Mouse (Mus musculus): ENCODE data around the gene Map3k10.
"Not testable (repeated sequence)": the region's sequence is repeated elsewhere in the genome, so short reads cannot be mapped to it uniquely, and the experiment has no call there.

Map3k10 gene

GRCm38 (mm10) chr7:27656600-27656999 is 17.8 kb downstream of the Map3k10 start:
- intact Hi-C loops (cut with DNase I) = no loop called here

GRCm38 (mm10) chr7:27655545-27655944 is 18.9 kb downstream of the Map3k10 start:
- intact Hi-C loops (cut with DNase I) = no loop called here

GRCm38 (mm10) chr7:27654607-27655276 is 19.7 kb downstream of the Map3k10 start:
- intact Hi-C loops (cut with DNase I) = no loop called here

GRCm38 (mm10) chr7:27653681-27654437 is 20.5 kb downstream of the Map3k10 start, which contains the start of gene Ttc9b:
Gene Ttc9b (plus strand): TSS chr7:27653915.
- intact Hi-C loops (cut with DNase I) = no loop called here

GRCm38 (mm10) chr7:27650949-27651348 is 23.4 kb downstream of the Map3k10 start:
- intact Hi-C loops (cut with DNase I) = loop anchor here (2.0 kb wide), 2 partner anchors 34 to 76 kb away; no protein-coding TSS in a partner anchor

GRCm38 (mm10) chr7:27649723-27650122 is 24.7 kb downstream of the Map3k10 start:
- intact Hi-C loops (cut with DNase I) = loop anchor here (2.0 kb wide), 2 partner anchors 35 to 77 kb away; no protein-coding TSS in a partner anchor

GRCm38 (mm10) chr7:27647281-27648002 is 27.0 kb downstream of the Map3k10 start:
- intact Hi-C loops (cut with DNase I) = no loop called here

- intact Hi-C loops (cut with DNase I) = no loop called here
These were observed 27.9 kb downstream of the Map3k10 start for GRCm38 (mm10) chr7:27646516-27646915.

GRCm38 (mm10) chr7:27644471-27644870 is 29.9 kb downstream of the Map3k10 start:
- intact Hi-C loops (cut with DNase I) = no loop called here

- intact Hi-C loops (cut with DNase I) = not testable (repeated sequence)
These were observed 39.3 kb downstream of the Map3k10 start for GRCm38 (mm10) chr7:27635094-27635493.

- intact Hi-C loops (cut with DNase I) = no loop called here
These were observed 39.7 kb downstream of the Map3k10 start for GRCm38 (mm10) chr7:27634691-27635090.

- intact Hi-C loops (cut with DNase I) = no loop called here
These were observed 41.2 kb downstream of the Map3k10 start for GRCm38 (mm10) chr7:27633166-27633565.

GRCm38 (mm10) chr7:27631439-27631838 is 43.0 kb downstream of the Map3k10 start:
- intact Hi-C loops (cut with DNase I) = no loop called here

- intact Hi-C loops (cut with DNase I) = not testable (repeated sequence)
These were observed 45.6 kb downstream of the Map3k10 start for GRCm38 (mm10) chr7:27628816-27629215.

GRCm38 (mm10) chr7:27628190-27628589 is 46.2 kb downstream of the Map3k10 start:
- intact Hi-C loops (cut with DNase I) = no loop called here

- intact Hi-C loops (cut with DNase I) = no loop called here
These were observed 46.7 kb downstream of the Map3k10 start for GRCm38 (mm10) chr7:27627707-27628106.

GRCm38 (mm10) chr7:27624967-27625366 is 49.4 kb downstream of the Map3k10 start:
- intact Hi-C loops (cut with DNase I) = no loop called here

- intact Hi-C loops (cut with DNase I) = no loop called here
These were observed 52.2 kb downstream of the Map3k10 start for GRCm38 (mm10) chr7:27622234-27622633.

- intact Hi-C loops (cut with DNase I) = no loop called here
These were observed 53.4 kb downstream of the Map3k10 start for GRCm38 (mm10) chr7:27621028-27621427.

GRCm38 (mm10) chr7:27613751-27614499 is 60.5 kb downstream of the Map3k10 start:
- intact Hi-C loops (cut with DNase I) = no loop called here

- intact Hi-C loops (cut with DNase I) = no loop called here
These were observed 61.5 kb downstream of the Map3k10 start for GRCm38 (mm10) chr7:27612940-27613339.
